Mouse (Mus musculus) intestine, postnatal 0 days (tissue): Measurements from ENCODE around the gene Gprasp1. TPM values are rescaled to one million over a fixed set of nuclear protein-coding genes. Genes with fewer than 3 reads are reported as not detected.
"Not testable (repeated sequence)": the region's sequence is repeated elsewhere in the genome, so short reads cannot be mapped to it uniquely, and the experiment has no call there.

Experiments used
- ATAC-seq: fragments of 200-750 bp; cut with Nextera tagmentation; 2 replicates; pipeline ENCODE4 v1.8.0; 2017; ENCODE audit warnings: mild to moderate bottlenecking, moderate TSS enrichment, moderate library complexity
- H3K27ac ChIP-seq: fragments of 300-500 bp; sonication (generic); 2 replicates; pipeline ENCODE4 v1.5.1; 2014; ENCODE audit warnings: mild to moderate bottlenecking, low read depth, low read length, moderate library complexity
- H3K27me3 ChIP-seq: fragments of 300-500 bp; sonication (generic); replicated peaks from 2 replicates; pipeline ENCODE4 v1.6.1; 2014; ENCODE audit warnings: low read length, mixed read lengths; ENCODE audit not compliant: control insufficient read depth, insufficient read depth
- H3K36me3 ChIP-seq: fragments of 300-500 bp; sonication (generic); 2 replicates; pipeline ENCODE4 v1.6.1; 2014; ENCODE audit warnings: mild to moderate bottlenecking, moderate library complexity; ENCODE audit not compliant: control insufficient read depth, insufficient read depth
- H3K4me1 ChIP-seq: fragments of 300-500 bp; sonication (generic); replicated peaks from 2 replicates; pipeline ENCODE4 v1.6.1; 2014; ENCODE audit warnings: antibody characterized with exemption, low read length, mixed read lengths; ENCODE audit not compliant: control insufficient read depth, insufficient read depth
- H3K4me2 ChIP-seq: fragments of 300-500 bp; sonication (generic); replicated peaks from 2 replicates; pipeline ENCODE4 v1.6.1; 2014; ENCODE audit warnings: low read depth, mild to moderate bottlenecking, moderate library complexity
- H3K4me3 ChIP-seq: fragments of 300-500 bp; sonication (generic); 2 replicates; pipeline ENCODE4 v1.5.1; 2014; ENCODE audit warnings: low read depth, low read length
- H3K9ac ChIP-seq: fragments of 300-500 bp; sonication (generic); 2 replicates; pipeline ENCODE4 v1.6.1; 2014; ENCODE audit warnings: mild to moderate bottlenecking, low read depth, low read length
- H3K9me3 ChIP-seq: fragments of 300-500 bp; sonication (generic); 2 replicates; pipeline ENCODE4 v1.6.1; 2016; ENCODE audit warnings: mixed run types; ENCODE audit not compliant: control insufficient read depth
- CTCF ChIP-seq: sonication (generic); IDR thresholded peaks from 2 replicates; pipeline ENCODE4 v1.5.1; 2016; ENCODE audit warnings: low read depth, mild to moderate bottlenecking, control low read depth, antibody characterized with exemption, moderate library complexity
- WGBS: fragments of 180-500 bp; shearing (Covaris S2); extraction: QIAGEN DNeasy Blood & Tissue Kit; methylation state at CpG from one replicate; pipeline ENCODE4 v1.1.7; 2014; 5-methylcytosine and 5-hydroxymethylcytosine counted together
- polyA plus RNA-seq: library from polyadenylated mRNA; unstranded; fragments of >200 nt; fragmentation: Nextera tagmentation; extraction: Ambion mirVana; gene quantifications from 2 replicates; pipeline ENCODE4 v1.2.1, GENCODE M21; 2015

Gene Gprasp1
- polyA plus RNA-seq, 1 experiment from 2014 or later = 11.0 TPM

GRCm38 (mm10) chrX:135768565-135768964 is 26.0 kb downstream of the Gprasp1 start:
- 36% methylated on average over 2 of the region's 2 CpGs for WGBS
- Histone ChIP-seq H3K27me3 (no peaks in the 10 kb centered on the region), H3K36me3 (no peaks in the 10 kb centered on the region), H3K4me1 (no peaks in the 10 kb centered on the region), H3K27ac (no peak overlapping the region), H3K4me2 (no peak overlapping the region), H3K9ac (no peak overlapping the region), H3K9me3 (no peaks in the 10 kb centered on the region), H3K4me3 (no peak overlapping the region)
- TF ChIP-seq CTCF = no peak
- peak; percentile 28; the same call in 1 of the 2 replicates for ATAC-seq

DNA sequence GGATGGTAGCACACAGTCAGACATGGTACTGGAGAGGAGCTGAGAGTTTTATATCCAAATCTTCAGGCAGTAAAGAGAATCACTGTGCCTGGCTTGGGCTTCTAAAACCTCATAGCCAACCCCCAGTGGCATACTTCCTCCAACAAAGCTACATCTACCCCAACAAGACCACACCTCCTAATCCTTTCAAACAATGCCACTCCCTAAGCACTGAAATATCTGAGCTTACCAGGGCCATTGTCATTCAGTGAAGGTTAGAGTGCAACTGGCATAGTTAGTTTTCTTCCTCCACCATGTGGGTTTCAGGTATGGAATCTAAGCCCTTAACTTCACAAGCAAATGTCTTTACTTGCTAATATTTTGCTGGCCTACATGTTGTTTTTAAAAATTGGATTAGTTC is 49.0 kb downstream of the Gprasp1 start:
- no peaks in the 10 kb centered on the region for H3K9me3 ChIP-seq
- H3K36me3 ChIP-seq = no peaks in the 10 kb centered on the region
- no peaks in the 10 kb centered on the region for H3K27me3 ChIP-seq
- no peak for ATAC-seq
- H3K4me2 ChIP-seq = no peak overlapping the region
- no peaks in the 10 kb centered on the region for H3K4me1 ChIP-seq
- no peak overlapping the region for H3K4me3 ChIP-seq
- H3K27ac ChIP-seq = no peak overlapping the region
- no peak for TF ChIP-seq CTCF
- H3K9ac ChIP-seq = no peak overlapping the region

DNA sequence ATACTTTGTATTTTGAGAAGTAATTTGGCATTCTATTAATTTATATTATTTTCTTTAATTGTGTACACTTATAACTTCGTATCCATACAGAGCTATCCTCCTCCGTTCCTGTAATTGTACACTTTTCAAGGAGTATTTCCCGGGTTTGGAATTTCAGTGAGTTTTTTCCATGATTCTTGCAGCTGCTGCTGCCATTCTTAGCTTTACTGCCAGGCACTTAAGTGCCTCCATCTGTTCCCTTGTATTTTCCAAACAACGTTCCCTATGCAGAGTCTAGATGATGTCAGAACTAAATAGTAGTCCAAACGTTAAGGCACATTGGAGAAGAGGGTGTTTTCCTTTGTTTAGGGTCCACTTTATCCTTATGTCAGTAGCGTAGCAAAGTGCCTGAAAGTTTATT is 49.8 kb downstream of the Gprasp1 start:
- Histone ChIP-seq H3K4me3 (no peak overlapping the region), H3K27ac (no peak overlapping the region), H3K9me3 (no peaks in the 10 kb centered on the region), H3K36me3 (no peaks in the 10 kb centered on the region), H3K4me1 (no peaks in the 10 kb centered on the region), H3K4me2 (no peak overlapping the region), H3K9ac (no peak overlapping the region), H3K27me3 (no peaks in the 10 kb centered on the region)
- WGBS = 72% methylated on average over 6 of the region's 6 CpGs
- no peak for ATAC-seq
- TF ChIP-seq CTCF = no peak

DNA sequence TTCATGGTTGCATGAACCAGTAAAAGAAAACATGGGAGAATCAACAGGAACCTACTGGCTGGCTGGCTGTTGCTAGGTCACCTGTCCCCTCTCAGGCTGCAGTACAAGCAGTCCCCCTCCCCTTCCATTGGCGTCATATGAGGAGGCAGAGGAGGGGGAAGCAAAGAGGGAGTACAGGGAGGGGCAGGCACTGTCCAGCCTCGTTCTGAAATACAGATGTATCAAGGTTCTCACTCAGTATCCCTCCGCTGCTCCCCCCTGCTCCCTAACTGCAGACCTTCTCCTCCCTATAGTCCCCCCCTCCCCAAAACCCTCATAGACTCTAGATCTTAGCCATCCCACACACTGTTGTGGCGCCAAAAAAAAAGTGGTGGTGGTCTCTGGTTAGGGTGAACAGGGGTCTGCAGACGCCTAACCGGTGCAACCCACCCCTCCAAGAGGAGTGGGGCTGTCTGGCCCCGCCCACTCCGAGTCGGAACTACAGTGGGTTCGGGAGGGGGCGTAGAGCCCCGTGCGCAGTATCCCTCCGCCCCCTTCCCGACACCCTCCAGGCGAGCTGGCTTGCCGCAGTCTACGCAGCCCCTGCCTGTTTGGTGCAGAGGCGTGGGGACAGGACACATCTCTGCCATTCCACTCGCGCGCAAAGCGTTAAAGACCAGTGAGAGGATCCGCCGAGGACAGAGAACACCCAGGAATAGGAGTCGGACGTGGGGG is 53.2 kb downstream of the Gprasp1 start:
- peak; percentile 66 for ATAC-seq
- WGBS = 30% methylated on average over 25 of the region's 27 CpGs

DNA sequence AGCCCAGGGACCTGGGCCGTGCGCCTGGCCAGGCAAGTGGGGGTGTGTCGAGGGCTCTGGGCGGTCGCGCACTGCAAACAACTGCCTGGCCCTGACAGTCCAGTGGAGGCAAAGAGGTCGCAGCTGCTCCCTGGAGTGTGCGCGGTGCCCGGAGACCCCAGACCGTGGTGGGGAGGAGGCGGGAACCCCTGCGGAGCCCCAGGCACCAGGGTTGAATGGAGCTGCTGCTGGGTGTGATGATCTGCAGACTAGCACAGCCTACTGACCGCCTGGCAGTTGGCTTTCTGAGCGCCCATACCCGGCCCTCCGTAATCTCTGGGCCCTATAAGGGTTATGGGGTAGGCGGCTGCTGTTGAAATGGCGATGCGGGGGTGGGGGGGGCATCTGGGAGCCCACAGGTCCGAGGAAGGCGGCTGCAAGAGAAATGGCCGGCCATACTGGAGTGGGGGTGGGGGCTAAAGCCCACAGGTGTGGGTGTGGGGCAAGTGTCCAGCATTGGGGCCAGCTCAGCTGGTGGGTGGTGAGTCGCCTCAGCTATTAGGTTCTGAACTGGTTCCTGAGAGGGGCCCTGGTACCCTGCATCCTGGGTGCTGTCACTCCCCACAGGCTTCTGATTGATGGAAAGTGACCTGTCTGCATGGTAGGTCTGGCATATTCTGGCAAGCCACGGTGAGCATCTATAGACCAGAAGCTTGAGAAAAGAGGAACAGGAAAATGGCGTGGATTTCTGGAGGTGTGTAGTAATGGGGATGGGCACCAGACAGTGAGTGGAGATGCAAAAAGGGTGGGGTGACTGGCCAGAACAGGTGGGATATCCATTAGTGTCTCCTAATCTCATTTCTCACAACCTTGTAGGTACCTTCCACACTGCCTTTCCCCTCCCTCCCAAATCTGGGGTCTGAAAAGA is 54.0 kb downstream of the Gprasp1 start:
- not testable (repeated sequence) for H3K9me3 ChIP-seq, H3K27ac ChIP-seq, H3K36me3 ChIP-seq, H3K9ac ChIP-seq, H3K4me1 ChIP-seq, H3K27me3 ChIP-seq
- Histone ChIP-seq H3K4me3 (peak overlapping the region; percentile 37), H3K4me2 (peak overlapping the region; percentile 60)
- ATAC-seq = peak; percentile 22; the same call in 1 of the 2 replicates
- 20% methylated on average over 24 of the region's 26 CpGs for WGBS

More for the DNA sequence above, 53.2 kb downstream of the Gprasp1 start:
- peak overlapping the region; percentile 37 for H3K4me3 ChIP-seq
- not testable (repeated sequence) for H3K27ac ChIP-seq, H3K9ac ChIP-seq, H3K36me3 ChIP-seq, H3K4me1 ChIP-seq, H3K27me3 ChIP-seq, H3K9me3 ChIP-seq
- peak overlapping the region; percentile 60 for H3K4me2 ChIP-seq

GRCm38 (mm10) chrX:135797212-135797644 is 54.7 kb downstream of the Gprasp1 start, which contains the start of gene Bhlhb9:
Gene Bhlhb9, plus strand, starts transcription at chrX:135797594.
- Histone ChIP-seq H3K4me3 (peak within 1 kb of the TSS; percentile 37), H3K4me2 (peak within 1 kb of the TSS; percentile 60)
- H3K36me3 ChIP-seq, H3K9ac ChIP-seq, H3K9me3 ChIP-seq, H3K27me3 ChIP-seq, H3K4me1 ChIP-seq, H3K27ac ChIP-seq: not testable (repeated sequence)
- WGBS = 9% methylated on average over 3 of the region's 5 CpGs
- peak; percentile 38; the same call in 1 of the 2 replicates for ATAC-seq
- peak; percentile 71 for TF ChIP-seq CTCF
